Mouse (Mus musculus): ENCODE results near the gene Ggta1.
A peak's percentile ranks its signal among the peaks of the same experiment; 100 is the strongest.

Gene Ggta1

DNA sequence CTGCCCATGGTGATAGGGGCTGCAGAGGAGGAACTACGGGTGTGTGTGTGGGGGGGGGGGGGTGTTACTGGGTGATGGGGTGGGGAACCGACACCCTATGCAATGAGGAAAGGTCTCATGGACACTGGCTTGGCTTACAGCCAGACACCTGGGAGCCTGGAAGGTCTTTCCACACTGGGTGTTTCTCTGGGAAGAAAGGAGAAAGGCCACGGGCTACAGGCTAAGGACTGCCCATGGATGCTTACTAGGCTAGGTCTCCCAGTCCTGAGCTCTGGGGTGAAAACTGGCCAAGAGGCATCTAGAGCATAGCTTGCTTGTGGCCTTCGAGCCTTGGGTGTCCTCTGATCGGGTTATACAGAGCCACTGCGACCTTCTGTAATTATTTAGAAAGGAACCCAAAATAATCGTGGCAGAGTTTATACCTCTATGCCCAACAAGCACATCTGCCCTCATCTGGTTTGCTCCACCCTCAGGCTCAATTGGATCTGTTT, at the start of gene Ggta1:
TSS of gene Ggta1 (minus strand) at position 441 of the 491 bp plus-strand sequence.
- DNase-seq (ENCODE audit: low read depth, low spot score), result peak; percentile 29

GRCm38 (mm10) chr2:35512226-35512625, 49.2 kb upstream of the Ggta1 start:
- DNase-seq (ENCODE audit: low read depth, low spot score), result no peak

- no peak for DNase-seq (ENCODE audit: low read depth, low spot score)
These were observed 47.9 kb upstream of the Ggta1 start for GRCm38 (mm10) chr2:35510920-35511319.

DNA sequence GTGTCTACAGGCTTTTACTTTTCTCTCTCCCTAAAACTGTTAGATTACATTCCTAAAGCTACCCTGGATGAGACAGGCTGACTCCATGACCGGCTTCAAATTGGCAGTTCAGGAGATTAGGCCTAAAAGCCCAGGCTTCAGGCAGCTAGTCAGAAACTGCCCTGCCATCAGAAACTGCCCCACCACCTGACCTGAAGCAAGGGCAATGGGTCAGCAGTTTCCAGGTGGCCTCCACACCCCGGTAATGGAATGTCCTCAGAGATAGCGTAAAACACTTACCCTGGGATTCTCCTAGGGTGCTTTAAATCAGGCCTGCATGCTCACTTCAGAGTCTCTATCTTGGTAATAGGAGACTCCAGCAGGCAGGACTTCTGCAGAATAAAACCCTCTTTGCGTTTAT, 46.9 kb upstream of the Ggta1 start:
- DNase-seq (ENCODE audit: low read depth, low spot score), result no peak

- DNase-seq (ENCODE audit: low read depth, low spot score), result no peak
These were observed 46.3 kb upstream of the Ggta1 start for GRCm38 (mm10) chr2:35509343-35509667.

- DNase-seq (ENCODE audit: low read depth, low spot score), result no peak
These were observed 45.7 kb upstream of the Ggta1 start for GRCm38 (mm10) chr2:35508597-35509342.

DNA sequence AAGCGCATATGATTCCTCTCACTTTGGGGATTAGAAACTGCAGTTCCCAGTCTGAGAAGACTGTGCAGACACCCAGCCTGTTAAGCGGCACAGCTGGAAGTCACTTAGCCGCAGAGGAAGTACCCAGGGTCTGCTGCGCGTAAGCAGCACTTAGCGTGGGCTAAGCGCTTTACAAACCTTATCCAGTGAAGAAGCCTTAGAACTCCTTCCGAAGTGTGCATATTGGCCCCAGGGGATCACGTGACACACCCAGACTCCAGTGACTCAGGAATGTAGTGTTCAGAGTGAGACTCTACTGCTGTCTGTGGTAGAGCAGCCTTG, 44.1 kb upstream of the Ggta1 start:
- peak; percentile 80 for DNase-seq (ENCODE audit: low read depth, low spot score)

DNA sequence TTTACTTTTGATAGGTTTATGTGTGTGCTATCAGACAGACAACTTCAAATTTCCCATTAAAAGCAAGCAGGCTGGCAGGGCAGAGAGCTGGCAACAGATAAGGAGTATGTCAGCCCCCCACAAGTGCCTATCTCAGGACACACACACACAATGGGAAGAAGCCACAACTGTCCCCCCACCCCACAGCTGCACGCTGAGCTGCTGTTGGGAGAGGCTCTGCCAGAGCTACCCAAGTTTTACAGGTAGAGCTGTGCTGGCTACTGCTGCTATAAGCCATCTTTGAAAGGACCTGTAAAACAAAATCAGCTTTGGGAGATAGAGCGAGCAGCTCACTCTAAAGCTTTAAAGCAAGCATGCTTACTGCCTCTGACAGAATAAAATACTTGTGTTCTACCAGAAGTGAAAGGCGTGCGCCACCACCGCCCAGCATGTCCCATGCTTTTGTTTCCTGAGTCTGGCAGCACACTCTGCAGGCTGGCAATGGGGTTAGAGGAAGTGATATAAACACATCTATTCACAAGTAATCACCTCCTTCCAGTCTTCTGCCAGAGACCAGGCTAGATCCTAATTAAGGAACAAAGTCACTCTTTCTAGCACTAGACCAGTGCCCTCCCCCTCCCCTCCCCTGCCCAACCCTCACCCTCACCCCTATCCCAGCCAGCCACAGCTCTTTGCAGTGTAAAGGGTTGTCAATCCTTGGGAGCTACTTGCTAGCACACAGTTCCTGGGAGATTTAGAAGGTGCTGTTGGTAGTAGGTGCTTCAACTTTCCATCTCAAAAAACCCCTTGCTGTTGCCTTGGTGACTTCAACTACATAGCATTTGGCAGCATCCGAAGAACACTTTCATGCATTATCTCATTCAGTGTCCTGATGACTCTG, 43.5 kb upstream of the Ggta1 start:
- peak; percentile 30 for DNase-seq (ENCODE audit: low read depth, low spot score)

DNA sequence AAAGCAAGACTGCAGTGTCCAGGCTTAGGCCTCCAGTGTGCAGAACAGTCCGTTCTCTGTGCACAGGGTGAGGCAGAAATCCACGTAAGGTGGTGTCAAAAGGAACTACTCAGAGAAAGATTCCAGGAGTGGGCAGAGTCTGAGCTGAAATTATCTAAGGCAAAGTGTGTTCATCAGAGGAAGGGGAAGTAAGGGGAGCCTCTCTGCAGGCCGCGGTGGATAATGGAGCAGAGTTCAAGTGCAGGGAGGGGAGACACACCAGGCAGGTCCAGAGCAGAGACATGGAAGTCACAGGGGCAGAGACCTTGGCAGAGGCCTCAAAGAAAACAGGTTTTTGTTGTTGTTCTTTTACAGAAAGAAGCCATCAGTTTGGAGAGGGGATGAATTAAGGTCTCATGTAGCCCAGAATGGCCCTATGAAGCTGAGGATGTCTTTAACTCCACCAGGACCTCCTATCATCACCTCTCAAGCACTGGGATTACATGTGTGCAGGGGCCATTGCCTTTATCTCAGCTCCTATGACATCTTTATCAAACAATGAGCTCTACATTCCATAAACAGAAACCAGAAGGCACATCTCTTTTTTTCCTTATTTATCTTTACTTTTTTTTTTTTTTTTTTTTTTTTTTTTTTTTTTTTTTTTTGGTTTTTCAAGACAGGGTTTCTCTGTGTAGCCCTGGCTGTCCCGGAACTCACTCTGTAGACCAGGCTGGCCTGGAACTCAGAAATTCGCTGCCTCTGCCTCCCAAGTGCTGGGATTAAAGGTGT, 42.7 kb upstream of the Ggta1 start:
- DNase-seq (ENCODE audit: low read depth, low spot score), result no peak

DNA sequence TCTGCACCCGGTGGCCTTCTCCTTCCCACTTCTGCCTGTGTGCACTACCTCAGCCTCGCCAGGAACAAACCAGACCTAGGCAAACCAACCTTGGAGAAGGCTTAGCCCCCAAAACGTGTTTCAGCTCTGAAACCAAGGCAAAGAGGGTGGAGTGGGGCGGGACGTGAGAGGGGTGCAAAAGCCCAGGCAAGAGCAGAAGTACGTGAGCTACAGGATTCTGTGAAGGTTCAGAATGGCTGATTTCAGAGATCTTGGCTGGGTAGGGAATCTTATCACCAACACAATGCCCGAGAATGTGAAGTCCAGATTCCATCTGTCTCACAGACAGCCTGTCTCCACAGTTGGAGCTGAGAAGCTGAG, 41.4 kb upstream of the Ggta1 start:
- no peak for DNase-seq (ENCODE audit: low read depth, low spot score)

DNA sequence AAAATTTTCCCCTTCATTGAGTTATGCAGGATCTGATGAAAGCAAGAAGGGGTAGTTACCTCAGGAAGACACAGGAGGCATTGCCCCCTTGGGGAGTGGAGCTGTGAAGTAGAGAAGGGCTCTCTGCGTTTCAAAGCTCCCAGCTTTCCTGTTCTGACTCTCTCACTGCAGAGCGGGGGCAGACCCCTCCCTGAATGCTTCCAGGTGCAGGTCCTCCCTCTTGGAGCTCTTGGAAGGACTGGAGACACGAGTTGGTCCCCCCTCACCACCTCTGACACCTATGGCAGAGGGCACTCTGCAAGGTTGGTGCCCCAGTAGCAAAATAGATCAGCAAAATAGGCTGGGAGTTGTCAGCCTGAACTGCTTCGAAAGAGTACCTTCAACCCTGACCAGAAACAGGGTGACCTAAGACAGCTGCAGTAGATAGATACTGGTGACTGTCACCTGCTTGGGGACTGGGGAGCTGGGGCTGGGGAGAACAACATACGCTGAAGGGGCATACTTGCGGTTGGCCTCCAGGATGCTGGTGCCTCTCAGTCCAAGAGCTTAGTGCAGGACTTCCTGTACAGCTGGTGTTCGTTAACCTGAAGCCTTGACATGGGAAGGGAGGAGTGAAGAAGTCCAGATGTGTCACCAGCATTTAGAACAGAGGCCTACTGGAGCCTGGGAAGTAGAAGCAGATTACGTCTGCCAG, 40.8 kb upstream of the Ggta1 start:
- DNase-seq (ENCODE audit: low read depth, low spot score), result no peak

GRCm38 (mm10) chr2:35503021-35503722, 40.1 kb upstream of the Ggta1 start:
- no peak for DNase-seq (ENCODE audit: low read depth, low spot score)

DNA sequence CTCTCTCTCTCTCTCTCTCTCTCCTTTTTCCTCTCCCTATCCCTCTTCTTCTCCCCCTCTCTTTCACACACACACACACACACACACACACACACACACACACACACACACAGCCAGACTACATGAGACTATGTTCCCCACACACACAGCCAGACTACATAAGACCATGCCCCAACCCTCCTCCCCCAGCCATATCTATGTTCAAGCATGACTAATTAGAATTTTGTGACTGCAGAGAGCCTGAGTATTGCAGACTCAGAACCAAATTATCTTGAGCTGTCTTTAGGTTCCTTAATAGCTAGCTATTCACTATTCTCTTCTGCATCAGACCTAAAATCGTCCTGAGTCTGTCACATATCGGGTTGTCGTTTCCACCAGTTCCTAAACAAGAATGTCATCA, 39.5 kb upstream of the Ggta1 start:
- DNase-seq (ENCODE audit: low read depth, low spot score), result no peak

- no peak for DNase-seq (ENCODE audit: low read depth, low spot score)
These were observed 36.4 kb upstream of the Ggta1 start for GRCm38 (mm10) chr2:35499474-35499873.

DNA sequence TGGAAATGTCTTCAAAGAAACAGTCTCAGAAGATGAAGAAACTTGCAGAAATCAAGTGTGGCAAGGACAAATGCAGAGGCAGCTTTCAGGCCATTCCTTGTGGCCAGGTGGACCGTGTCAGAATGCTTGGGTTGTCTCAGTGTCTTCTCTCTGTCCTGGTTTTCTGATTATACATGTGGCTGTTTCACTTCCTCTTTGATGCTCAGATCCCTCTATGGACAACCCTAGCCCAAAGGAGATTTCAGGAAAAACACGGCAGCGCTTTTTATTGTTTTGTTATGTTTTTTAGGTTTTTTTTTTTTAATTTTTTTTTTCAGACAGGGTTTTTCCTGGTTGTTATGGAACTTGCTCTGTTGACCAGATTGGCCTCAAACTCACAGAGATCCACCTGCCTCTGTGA, 35.9 kb upstream of the Ggta1 start:
- DNase-seq (ENCODE audit: low read depth, low spot score), result no peak

- no peak for DNase-seq (ENCODE audit: low read depth, low spot score)
These were observed 34.7 kb upstream of the Ggta1 start for GRCm38 (mm10) chr2:35497662-35498196.

DNA sequence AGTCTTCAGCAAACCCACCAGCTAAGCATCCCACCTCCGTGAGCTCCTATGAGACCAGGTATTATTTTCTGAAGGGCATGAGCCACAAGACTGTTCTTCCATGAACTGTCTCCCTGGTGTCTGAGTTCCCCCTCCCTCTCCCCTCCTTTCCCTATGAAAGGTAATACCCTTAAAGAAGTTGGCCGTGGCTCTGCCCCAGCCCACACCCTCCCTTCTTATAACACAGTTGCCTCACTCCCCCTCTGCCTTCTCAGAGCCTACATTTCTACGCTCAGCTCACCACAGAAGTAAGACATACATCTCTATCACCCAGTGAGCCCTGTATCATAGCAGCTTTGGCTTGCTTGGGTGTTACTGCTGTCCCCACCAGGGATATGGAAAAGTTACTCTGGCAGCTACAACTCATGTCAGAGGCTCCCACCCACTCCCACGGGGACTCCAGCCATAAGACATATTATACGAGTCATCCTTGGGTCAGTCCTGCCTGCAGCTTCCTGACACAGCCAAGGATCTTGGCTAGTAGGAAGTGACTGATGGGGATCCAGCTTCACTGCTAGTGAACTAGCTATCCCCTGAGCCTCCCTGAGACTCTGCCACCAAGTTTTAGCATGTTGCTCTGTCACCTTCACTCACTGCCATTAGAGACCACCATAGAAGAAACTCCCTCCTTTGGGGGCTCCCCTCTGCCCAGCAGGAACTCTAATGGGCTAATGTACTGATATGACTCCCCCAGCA, 33.4 kb upstream of the Ggta1 start:
- no peak for DNase-seq (ENCODE audit: low read depth, low spot score)

DNA sequence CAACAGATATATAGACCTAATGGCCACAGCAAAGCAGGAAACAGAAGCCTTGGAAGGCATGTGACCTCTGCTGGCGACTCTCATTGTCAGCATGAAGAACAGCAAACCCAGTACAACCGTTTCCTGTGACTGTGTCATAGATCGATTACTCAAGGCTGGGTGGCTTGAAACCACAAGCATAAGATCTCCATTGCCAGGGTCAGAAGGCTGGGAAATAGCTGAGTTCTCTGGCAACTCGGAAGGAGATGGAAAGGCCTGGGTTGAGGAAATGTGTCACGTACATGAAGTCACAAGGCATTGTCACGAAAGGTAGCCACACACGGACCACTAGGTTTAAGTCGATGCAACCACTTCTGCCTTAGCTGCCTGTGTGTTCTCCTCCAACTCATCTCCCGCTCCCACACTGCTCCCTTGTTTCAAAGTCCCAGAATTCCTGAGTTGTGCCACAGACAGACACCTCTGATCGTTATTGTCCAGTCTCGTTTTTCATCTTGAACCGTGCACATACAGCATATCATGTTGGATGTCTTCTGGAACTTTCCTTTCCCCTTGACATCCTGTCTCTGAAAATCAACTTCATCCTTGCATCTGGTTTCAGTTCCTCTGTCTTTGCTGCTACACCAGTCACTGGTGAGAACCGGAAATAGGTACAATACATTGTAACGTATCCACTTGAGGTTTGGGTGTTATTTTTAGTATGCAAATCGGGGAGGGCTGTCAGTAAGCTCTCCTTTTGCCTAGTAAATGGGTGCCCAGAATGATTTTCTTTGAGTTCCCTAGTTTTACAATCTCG, 32.7 kb upstream of the Ggta1 start:
- peak; percentile 87 for DNase-seq (ENCODE audit: low read depth, low spot score)

DNA sequence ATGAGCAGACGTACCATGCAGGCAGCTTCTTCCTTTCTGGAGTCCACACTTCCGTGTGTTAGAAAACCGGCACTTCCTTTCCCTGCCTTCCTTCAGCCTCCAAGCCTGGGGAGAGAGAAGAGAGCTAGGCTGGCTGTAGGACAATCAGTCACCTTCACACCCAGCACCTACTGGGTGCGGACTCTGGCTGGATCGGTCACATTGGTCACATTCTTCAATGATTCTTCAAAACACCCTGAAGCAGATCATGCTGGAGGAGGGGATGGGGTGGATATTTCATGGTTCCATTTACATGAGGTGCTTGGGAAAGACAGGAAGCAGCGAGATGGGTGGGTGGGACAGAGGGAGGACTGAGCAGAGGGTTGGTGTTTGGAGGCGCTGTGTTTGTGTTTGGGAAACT, 30.5 kb upstream of the Ggta1 start:
- DNase-seq (ENCODE audit: low read depth, low spot score), result no peak

All from CD4-positive helper T cell, adult 2 months (primary cell).